Mouse (Mus musculus) C2C12 (cell line): ENCODE results near the gene Tanc1.

Source experiments
- CTCF ChIP-seq: IDR thresholded peaks from one replicate; pipeline ENCODE4 v1.5.1; 2011; ENCODE audit not compliant: control insufficient read depth, insufficient read depth, insufficient read length
- FOSL1 ChIP-seq: IDR thresholded peaks from one replicate; pipeline ENCODE4 v1.8.0; 2011; ENCODE audit warnings: mild to moderate bottlenecking, low read length; ENCODE audit not compliant: poor library complexity, insufficient read depth, severe bottlenecking
- MAX ChIP-seq: IDR thresholded peaks from one replicate; pipeline ENCODE4 v1.6.1; 2011; ENCODE audit warnings: mild to moderate bottlenecking, control low read depth
- MYOD1 ChIP-seq: IDR thresholded peaks from one replicate; pipeline ENCODE4 v1.6.1; 2011; ENCODE audit warnings: low read depth; ENCODE audit not compliant: control insufficient read depth, insufficient read length
- MYOG ChIP-seq: IDR thresholded peaks from one replicate; pipeline ENCODE4 v1.6.1; 2011; ENCODE audit not compliant: control insufficient read depth, insufficient read length; ENCODE audit errors: extremely low read depth
- USF1 ChIP-seq: IDR thresholded peaks from one replicate; pipeline ENCODE4 v1.6.1; 2011; ENCODE audit warnings: low read depth, mild to moderate bottlenecking, control low read depth, moderate library complexity

- TF ChIP-seq CTCF (no peak), FOSL1 (no peak), USF1 (no peak), MAX (no peak), MYOG (no peak), MYOD1 (no peak)
Measured at GRCm38 (mm10) chr2:59760731-59761130, 148.9 kb downstream of the Tanc1 start.
